Mouse (Mus musculus) myocyte (in vitro differentiated cells): ENCODE measurements around the gene Vwa1.

Experiments
- MAX ChIP-seq: IDR thresholded peaks from one replicate; pipeline ENCODE4 v1.6.1; 2011; ENCODE audit warnings: low read depth, mild to moderate bottlenecking, control low read depth
- POLR2A ChIP-seq: IDR thresholded peaks from one replicate; pipeline ENCODE4 v1.6.1; 2011; ENCODE audit warnings: low read depth, mild to moderate bottlenecking, control low read depth, moderate library complexity; ENCODE audit not compliant: insufficient read length
- TCF12 ChIP-seq: IDR thresholded peaks from one replicate; pipeline ENCODE4 v1.6.1; 2011; ENCODE audit warnings: mild to moderate bottlenecking, control low read depth; ENCODE audit not compliant: poor library complexity, insufficient read depth, severe bottlenecking
- TCF3 ChIP-seq: IDR thresholded peaks from one replicate; pipeline ENCODE4 v1.6.1; 2011; ENCODE audit warnings: low read depth, control low read depth; ENCODE audit not compliant: insufficient read length
- USF1 ChIP-seq: IDR thresholded peaks from one replicate; pipeline ENCODE4 v1.6.1; 2011; ENCODE audit warnings: low read depth, mild to moderate bottlenecking, control low read depth, moderate library complexity

GRCm38 (mm10) chr4:155774971-155775740 lies 658 bp upstream of the Vwa1 start:
- TF ChIP-seq TCF12 (no peak), POLR2A (no peak), MAX (no peak), TCF3 (no peak), USF1 (no peak)
